Mouse (Mus musculus): Measurements from ENCODE around the gene Tyms. TPM values are rescaled to one million over a fixed set of nuclear protein-coding genes. Genes with fewer than 3 reads are reported as not detected.
"Not testable (repeated sequence)": the region's sequence is repeated elsewhere in the genome, so short reads cannot be mapped to it uniquely, and the experiment has no call there.

The Tyms gene
- polyA plus RNA-seq, 1 experiment from 2014 or later, result 224 TPM

DNA sequence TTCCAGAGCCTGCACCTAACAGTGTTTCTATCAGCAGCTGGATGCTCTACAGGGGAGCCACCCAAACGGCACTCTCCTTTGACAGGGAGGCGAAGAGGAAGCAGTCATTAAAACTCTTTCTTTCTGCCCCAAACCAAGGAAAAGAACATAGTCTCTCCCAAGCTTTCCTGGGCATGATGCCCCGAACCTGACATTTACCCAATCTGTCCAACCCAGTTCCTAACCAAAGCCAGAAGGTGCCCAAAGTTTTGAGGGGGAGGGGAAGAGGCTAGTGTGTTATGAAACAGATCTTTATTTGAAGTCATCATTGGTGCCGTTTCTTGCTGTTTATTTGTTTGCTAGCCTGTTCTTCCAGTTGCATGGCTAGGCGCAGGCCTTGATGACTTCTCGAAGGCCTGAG lies 22.3 kb upstream of the Tyms start:
- Histone ChIP-seq H3K9ac (no peak overlapping the region), H3K36me3 (no peaks in the 10 kb centered on the region), H3K27ac (no peak overlapping the region), H3K9me3 (no peaks in the 10 kb centered on the region), H3K27me3 (no peaks in the 10 kb centered on the region), H3K4me3 (no peak overlapping the region), H3K4me2 (no peak overlapping the region), H3K4me1 (no peaks in the 10 kb centered on the region)
- no peak for ATAC-seq (ENCODE audit: insufficient number of reproducible peaks, low FRiP score, low TSS enrichment, low read depth)
- WGBS, result 63% methylated on average over 6 of the region's 6 CpGs

DNA sequence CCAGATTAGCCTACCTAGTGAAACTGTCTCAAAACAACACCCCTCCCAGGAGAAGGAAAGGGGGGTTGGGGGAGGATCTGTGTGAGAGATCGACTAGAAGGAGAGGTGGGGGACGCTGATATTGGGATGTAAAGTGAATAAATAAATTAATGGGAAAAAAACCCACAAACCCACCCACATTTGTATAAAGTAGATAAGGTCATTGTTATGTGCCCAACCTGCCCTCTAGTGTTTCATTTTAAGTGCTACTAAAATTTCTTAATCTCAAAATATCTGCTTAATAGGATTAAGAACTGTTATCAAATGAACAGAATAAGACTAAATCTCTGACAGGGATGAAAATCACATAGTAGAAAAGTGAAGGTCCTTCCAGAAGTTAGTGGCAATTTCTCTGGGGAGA lies 21.0 kb upstream of the Tyms start:
- no peak overlapping the region for H3K4me2 ChIP-seq
- H3K9me3 ChIP-seq, result no peaks in the 10 kb centered on the region
- no peaks in the 10 kb centered on the region for H3K4me1 ChIP-seq
- no peak for ATAC-seq (ENCODE audit: insufficient number of reproducible peaks, low FRiP score, low TSS enrichment, low read depth)
- no peak overlapping the region for H3K27ac ChIP-seq
- H3K9ac ChIP-seq, result no peak overlapping the region
- no peaks in the 10 kb centered on the region for H3K36me3 ChIP-seq
- H3K27me3 ChIP-seq, result no peaks in the 10 kb centered on the region
- no peak overlapping the region for H3K4me3 ChIP-seq
- WGBS, result 40% methylated on average over 2 of the region's 2 CpGs

DNA sequence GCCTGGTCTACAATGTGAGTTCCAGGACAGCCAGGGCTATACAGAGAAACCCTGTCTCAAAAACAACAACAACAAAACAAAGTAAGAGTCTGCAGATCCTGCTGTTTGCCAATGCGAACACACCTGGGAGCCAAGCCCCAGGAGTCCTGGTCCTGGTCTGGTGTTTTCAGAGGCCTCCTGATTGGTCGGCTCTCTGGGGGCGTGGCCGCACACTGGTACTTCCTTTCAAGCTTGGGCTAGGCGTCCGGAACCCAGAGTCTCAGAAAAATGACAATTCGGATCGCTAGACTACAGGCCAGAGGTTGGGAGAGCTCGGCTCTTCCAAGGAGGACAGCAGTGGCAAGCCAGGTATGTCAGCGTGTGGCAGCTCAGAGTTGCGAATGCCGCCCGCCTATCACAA lies 19.3 kb upstream of the Tyms start:
- Histone ChIP-seq H3K4me1 (no peaks in the 10 kb centered on the region), H3K4me2 (no peak overlapping the region), H3K27ac (no peak overlapping the region), H3K9ac (no peak overlapping the region), H3K27me3 (no peaks in the 10 kb centered on the region), H3K4me3 (no peak overlapping the region), H3K9me3 (no peaks in the 10 kb centered on the region), H3K36me3 (no peaks in the 10 kb centered on the region)
- 48% methylated on average over 13 of the region's 13 CpGs for WGBS
- ATAC-seq (ENCODE audit: insufficient number of reproducible peaks, low FRiP score, low TSS enrichment, low read depth), result no peak

DNA sequence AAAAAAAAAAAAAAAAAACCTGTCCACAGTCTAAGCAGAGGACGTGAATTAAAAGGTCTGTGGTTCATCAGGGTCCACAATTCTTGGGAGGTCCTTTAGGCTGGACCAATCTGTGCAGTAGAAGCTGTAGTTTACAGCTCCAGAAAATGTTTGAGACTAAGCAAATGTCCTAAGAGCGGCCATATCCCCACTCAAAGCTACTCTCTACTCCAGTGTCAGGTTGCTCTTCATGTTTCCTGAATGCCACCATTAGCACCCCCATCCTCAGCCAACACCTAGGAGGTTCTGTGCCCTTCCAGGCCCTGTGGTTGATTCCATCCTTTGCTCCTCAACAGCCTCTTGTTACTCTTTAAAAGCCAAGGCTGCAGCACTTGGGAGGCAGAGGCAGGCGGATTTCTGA lies 1.0 kb downstream of the Tyms start:
- no peaks in the 10 kb centered on the region for H3K9me3 ChIP-seq
- H3K9ac ChIP-seq, result peak overlapping the region; percentile 62; the same call in 1 of the 2 replicates
- H3K4me3 ChIP-seq, result peak overlapping the region; percentile 65
- H3K36me3 ChIP-seq, result peaks cover 38% of the 10 kb centered on the region
- H3K27ac ChIP-seq, result no peak overlapping the region
- H3K27me3 ChIP-seq, result no peaks in the 10 kb centered on the region
- peak overlapping the region; percentile 68 for H3K4me2 ChIP-seq
- WGBS, result 36% methylated on average over 3 of the region's 3 CpGs
- ATAC-seq (ENCODE audit: insufficient number of reproducible peaks, low FRiP score, low TSS enrichment, low read depth), result no peak
- H3K4me1 ChIP-seq, result peaks cover 11% of the 10 kb centered on the region

DNA sequence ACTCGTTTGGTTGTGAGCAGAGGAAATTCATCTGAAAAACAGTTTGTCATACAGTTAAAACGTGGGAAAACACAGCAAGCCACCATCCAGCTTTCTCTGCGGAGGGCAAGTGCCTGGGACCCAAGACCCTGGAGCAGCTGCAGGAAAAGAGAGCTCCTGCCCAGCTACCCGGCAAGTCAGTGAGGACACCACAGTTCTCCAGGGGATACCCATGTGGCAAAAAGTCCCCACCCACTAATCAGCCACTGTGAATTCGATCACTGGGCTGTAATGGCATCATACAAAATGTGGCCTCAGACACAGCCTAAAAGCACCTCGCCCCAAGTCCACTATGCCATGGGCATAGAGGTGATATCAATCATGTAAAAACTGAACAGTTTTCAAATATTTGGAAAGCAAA lies 1.7 kb downstream of the Tyms start:
- Histone ChIP-seq H3K9me3 (no peaks in the 10 kb centered on the region), H3K36me3 (peaks cover 39% of the 10 kb centered on the region), H3K9ac (no peak overlapping the region), H3K27me3 (no peaks in the 10 kb centered on the region), H3K27ac (no peak overlapping the region), H3K4me1 (peaks cover 11% of the 10 kb centered on the region), H3K4me3 (peak overlapping the region; percentile 65), H3K4me2 (peak overlapping the region; percentile 68)
- WGBS, result 75% methylated on average over 6 of the region's 6 CpGs
- ATAC-seq (ENCODE audit: insufficient number of reproducible peaks, low FRiP score, low TSS enrichment, low read depth), result no peak

DNA sequence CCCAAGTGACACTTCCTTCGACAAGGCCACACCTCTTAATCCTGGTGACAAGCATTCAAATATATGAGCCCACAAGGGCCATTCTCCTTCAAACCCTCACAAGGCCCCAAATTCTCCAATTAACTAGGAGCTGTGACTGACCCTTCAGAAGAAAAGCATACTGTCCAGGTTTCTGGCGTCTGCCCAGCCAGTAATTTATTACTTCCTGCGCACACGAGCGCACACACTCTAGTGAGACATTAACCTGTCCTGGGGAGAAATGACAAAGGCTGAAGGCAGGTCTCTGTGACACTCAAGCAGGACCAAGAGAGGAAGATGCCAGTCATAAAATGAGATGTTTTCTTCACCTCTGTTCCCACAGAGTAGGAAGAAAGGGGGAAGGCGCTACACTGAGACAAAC lies 5.7 kb downstream of the Tyms start:
- H3K36me3 ChIP-seq, result peaks cover 58% of the 10 kb centered on the region
- H3K9ac ChIP-seq, result no peak overlapping the region

DNA sequence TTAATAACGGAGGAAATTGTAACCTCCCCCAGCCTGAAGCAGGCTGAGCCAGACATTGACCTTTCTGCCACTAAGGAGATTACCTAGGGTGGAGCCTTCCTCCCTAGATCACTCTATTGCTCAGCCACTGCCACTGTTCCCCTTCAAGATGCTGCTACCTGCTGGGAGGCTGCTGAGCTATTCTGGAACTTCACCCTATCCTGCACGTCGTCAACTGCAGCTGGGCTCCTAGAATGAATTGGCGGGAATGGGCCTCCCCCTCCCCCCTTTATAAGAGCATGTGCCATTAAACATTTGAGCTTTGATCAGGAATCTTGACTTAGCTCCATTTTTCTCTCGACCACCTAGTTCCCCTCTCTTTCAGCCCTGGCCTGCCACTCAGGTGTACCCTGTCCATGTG lies 13.8 kb downstream of the Tyms start:
- H3K27me3 ChIP-seq; H3K27ac ChIP-seq; H3K9ac ChIP-seq; H3K4me2 ChIP-seq; H3K4me1 ChIP-seq; H3K9me3 ChIP-seq; ATAC-seq (ENCODE audit: insufficient number of reproducible peaks, low FRiP score, low TSS enrichment, low read depth); H3K4me3 ChIP-seq: not testable (repeated sequence)
- 74% methylated on average over 5 of the region's 5 CpGs for WGBS
- peaks cover 37% of the 10 kb centered on the region for H3K36me3 ChIP-seq

More for the DNA sequence above, 5.7 kb downstream of the Tyms start:
- no peak overlapping the region for H3K4me3 ChIP-seq
- ATAC-seq (ENCODE audit: insufficient number of reproducible peaks, low FRiP score, low TSS enrichment, low read depth), result no peak
- peaks cover 11% of the 10 kb centered on the region for H3K4me1 ChIP-seq
- 35% methylated on average over 6 of the region's 6 CpGs for WGBS
- H3K4me2 ChIP-seq, result no peak overlapping the region
- no peaks in the 10 kb centered on the region for H3K9me3 ChIP-seq
- H3K27me3 ChIP-seq, result no peaks in the 10 kb centered on the region
- H3K27ac ChIP-seq, result no peak overlapping the region

DNA sequence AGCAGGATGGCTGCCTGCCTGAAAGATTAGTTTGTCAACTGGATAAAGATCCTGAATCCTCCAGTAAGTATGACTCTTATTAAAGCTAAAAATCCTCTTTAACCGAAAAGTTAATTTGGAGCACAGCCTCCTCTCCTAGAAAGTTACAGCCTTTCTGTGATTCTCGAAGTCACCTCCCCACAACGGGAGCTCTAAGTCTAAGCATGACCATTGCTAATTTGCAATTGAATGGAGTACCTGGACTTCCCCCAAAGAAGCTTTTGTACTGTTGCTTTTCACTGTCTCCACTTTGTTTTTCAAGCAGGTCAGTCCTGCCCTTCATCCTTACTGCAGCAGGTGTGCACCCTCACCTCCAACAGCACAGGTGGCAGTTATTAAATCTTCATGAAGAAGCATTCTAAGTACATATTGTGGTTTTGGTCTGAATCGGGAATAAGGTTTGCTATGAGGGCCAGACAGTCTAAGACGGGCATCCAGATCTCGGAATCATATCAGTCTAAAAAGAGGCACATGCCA lies 15.1 kb downstream of the Tyms start:
- no peak for ATAC-seq (ENCODE audit: insufficient number of reproducible peaks, low FRiP score, low TSS enrichment, low read depth)
- Histone ChIP-seq H3K27me3 (no peaks in the 10 kb centered on the region), H3K36me3 (peaks cover 29% of the 10 kb centered on the region), H3K4me3 (no peak overlapping the region), H3K27ac (no peak overlapping the region), H3K9me3 (no peaks in the 10 kb centered on the region), H3K9ac (no peak overlapping the region), H3K4me1 (no peaks in the 10 kb centered on the region), H3K4me2 (no peak overlapping the region)
- WGBS, result 86% methylated on average over 6 of the region's 6 CpGs

DNA sequence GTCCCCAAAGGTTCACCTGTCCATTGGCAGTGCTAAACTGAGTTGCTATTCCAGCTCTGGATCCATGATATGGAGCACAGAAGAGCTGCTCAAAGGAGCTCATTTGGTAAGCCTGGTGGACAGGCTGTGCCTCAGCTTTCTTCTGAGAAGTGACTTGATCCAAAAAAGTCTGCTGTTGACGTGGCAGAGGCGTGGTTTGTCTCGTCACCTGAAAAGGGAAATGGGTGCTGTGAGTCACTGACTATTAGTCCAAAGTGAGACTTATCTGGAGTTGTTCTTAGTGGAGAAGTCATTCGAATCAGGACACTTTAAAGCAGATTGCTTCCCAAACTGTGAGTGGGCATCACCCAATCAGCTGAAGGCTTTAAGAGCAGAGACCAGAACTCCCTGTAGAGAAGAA lies 33.6 kb downstream of the Tyms start:
- H3K4me3 ChIP-seq; H3K4me2 ChIP-seq; H3K9me3 ChIP-seq; H3K36me3 ChIP-seq; H3K4me1 ChIP-seq; H3K27ac ChIP-seq; ATAC-seq (ENCODE audit: insufficient number of reproducible peaks, low FRiP score, low TSS enrichment, low read depth); H3K9ac ChIP-seq; H3K27me3 ChIP-seq: not testable (repeated sequence)
- 79% methylated on average over 4 of the region's 4 CpGs for WGBS

DNA sequence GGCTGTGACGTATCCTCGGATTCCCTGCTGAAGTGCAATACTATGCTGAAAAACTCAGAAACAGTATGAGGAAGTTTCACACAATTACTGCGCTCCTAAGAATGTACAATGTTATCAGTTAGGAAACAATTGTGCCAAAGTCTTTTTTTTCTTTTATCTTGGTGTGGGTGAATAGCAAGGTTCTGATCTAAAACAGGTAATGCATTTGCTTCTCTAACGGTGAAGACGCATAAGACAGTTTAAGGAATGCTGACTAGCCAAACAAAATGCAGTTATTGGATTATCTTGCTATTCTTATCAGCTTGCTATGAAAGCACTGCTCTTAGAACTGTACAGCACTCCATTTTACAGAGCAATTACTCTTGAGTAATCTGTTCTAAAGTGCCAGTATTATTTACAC lies 34.1 kb downstream of the Tyms start:
- not testable (repeated sequence) for ATAC-seq (ENCODE audit: insufficient number of reproducible peaks, low FRiP score, low TSS enrichment, low read depth); H3K4me2 ChIP-seq; H3K4me1 ChIP-seq; H3K9ac ChIP-seq; H3K27ac ChIP-seq; H3K4me3 ChIP-seq; H3K9me3 ChIP-seq; H3K27me3 ChIP-seq; H3K36me3 ChIP-seq
- WGBS, result 86% methylated on average over 5 of the region's 5 CpGs

DNA sequence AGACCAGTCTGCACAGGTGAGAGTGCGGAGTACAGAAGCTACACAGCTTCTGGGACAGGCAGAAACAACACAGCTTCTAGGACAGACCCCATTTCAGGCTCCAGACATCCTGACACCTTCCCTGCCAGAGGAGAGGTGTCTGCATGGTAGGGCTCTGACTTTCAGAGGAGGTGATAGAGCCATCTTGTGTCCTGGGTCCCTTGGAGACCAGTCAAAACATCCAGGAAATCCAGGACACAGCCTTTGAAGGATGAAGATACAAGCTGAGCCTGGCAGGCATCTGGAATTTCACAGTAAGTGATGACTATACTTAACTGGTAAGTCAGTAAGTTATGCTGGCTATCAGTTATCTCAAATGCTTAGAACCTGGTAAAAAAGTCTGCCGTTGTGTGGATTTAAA lies 36.3 kb downstream of the Tyms start:
- H3K4me3 ChIP-seq; H3K4me1 ChIP-seq; H3K27me3 ChIP-seq; H3K9me3 ChIP-seq; H3K36me3 ChIP-seq; ATAC-seq (ENCODE audit: insufficient number of reproducible peaks, low FRiP score, low TSS enrichment, low read depth); H3K27ac ChIP-seq; H3K9ac ChIP-seq; H3K4me2 ChIP-seq: not testable (repeated sequence)
- WGBS, result 89% methylated on average over 2 of the region's 2 CpGs

DNA sequence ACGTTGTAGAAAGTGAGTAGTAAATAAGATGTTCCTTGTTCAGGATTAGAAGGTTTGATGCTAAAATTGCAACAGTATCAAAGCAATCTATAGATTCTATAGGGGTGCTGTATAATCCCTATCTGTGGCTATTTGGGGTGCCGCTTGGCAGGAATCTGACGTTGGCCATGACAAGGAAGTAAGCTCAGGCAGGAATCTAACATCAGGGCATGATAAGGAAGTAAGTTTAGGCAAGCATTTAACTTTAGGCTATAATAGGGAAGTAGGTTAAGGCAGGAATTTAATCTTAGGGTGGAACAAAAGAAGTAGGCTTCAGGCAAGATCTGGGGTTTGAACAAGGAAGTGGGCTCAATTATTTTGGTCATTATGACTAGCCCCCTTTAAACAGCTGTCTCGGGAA lies 37.6 kb downstream of the Tyms start:
- H3K27me3 ChIP-seq; H3K36me3 ChIP-seq; H3K4me3 ChIP-seq; H3K27ac ChIP-seq; H3K4me1 ChIP-seq; H3K9ac ChIP-seq; H3K9me3 ChIP-seq; ATAC-seq (ENCODE audit: insufficient number of reproducible peaks, low FRiP score, low TSS enrichment, low read depth); H3K4me2 ChIP-seq: not testable (repeated sequence)
- 77% methylated on average over 4 of the region's 4 CpGs for WGBS

DNA sequence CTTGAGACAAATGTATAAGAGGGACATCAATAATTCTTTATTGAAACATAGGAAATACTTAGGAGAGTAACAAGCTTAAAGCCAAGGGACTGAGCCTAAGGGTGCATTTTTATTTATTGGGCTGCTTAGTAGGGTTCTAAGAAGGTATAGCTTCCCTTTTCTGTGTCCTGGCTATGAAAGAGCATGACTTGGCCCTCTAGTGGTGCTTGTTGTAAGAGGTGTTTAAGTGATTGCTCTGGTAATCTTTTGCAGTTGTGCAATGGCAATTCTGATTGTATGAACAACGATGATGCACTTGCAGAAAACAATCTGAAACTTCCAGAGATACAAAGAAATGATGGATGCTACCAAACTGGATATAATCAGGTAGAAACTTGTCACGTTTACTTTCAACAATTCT lies 58.8 kb downstream of the Tyms start:
- no peaks in the 10 kb centered on the region for H3K36me3 ChIP-seq
- H3K9me3 ChIP-seq, result no peaks in the 10 kb centered on the region
- H3K4me1 ChIP-seq, result peaks cover 4% of the 10 kb centered on the region
- H3K4me2 ChIP-seq, result no peak overlapping the region
- no peaks in the 10 kb centered on the region for H3K27me3 ChIP-seq
- no peak overlapping the region for H3K9ac ChIP-seq
- H3K4me3 ChIP-seq, result no peak overlapping the region
- no peak for ATAC-seq (ENCODE audit: insufficient number of reproducible peaks, low FRiP score, low TSS enrichment, low read depth)
- H3K27ac ChIP-seq, result no peak overlapping the region
- WGBS, result 59% methylated on average over 2 of the region's 2 CpGs

Data from limb, embryonic 15.5 days (tissue).